Mouse (Mus musculus) adrenal gland, postnatal 36 days (tissue): ENCODE measurements around the gene Lama5. TPM values are rescaled to one million over a fixed set of nuclear protein-coding genes. Genes with fewer than 3 reads are reported as not detected.
A peak's percentile ranks its signal among the peaks of the same experiment; 100 is the strongest.
"Not testable (repeated sequence)": the region's sequence is repeated elsewhere in the genome, so short reads cannot be mapped to it uniquely, and the experiment has no call there.

Experiments
- DNase-seq, 2 experiments: peaks; one replicate each; pipeline ENCODE4 v3.0.0; 2021; ENCODE audit warnings: mixed read lengths in 1 of 2
- long read RNA-seq, 2 experiments: library from polyadenylated mRNA; stranded (forward); transcript quantifications; one replicate each; pipeline ENCODE4 v2.0.0; 2021; ENCODE audit warnings: borderline sequencing depth in 2 of 2
- total RNA-seq, 2 experiments: library from RNA; stranded (reverse); gene quantifications; 2 replicates each; pipeline ENCODE4 v1.2.3; 2021

Gene Lama5
- total RNA-seq, result 10 to 100 TPM; 25.7 to 74.5 TPM
- long read RNA-seq, experiment 1, partial matches to known transcripts, result 4 of 6 reads
- long read RNA-seq, experiment 1, other reads (novel, unspliced or antisense), result 2 of 6 reads
- long read RNA-seq, experiment 2, partial matches to known transcripts, result 3 of 6 reads
- long read RNA-seq, experiment 2, other reads (novel, unspliced or antisense), result 3 of 6 reads

DNA sequence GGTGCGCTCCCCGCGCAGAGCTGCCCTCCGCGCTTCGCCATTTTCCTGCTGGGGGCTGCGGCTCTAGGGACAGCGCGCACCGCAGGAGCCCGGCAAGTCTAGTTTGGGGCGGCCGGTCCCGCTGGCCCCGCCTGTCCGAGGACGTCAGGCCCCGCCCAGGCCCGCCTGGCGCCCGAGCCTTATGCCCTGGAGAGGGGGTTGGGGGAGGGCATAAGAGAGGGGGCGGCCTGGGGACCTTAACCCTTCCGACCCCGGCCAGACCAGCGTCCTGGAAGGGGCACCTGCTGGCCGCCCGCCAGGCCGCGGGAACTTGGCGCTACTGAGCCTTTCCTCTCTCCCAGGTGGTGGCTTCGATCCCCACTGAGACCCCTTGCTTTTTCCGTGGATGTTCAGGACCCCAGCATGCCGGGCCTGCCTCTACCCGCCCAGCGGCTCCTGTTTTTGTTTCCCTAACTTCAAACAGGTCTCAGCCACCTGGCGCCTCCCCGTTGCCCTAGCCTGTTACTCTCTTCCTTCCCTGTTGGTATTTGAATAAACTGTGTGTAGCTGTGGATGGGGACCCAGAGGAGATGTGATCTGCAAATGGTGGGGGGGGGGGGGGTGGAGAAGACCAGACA, at the start of gene Lama5:
Gene Lama5, minus strand, starts transcription at position 98 of the 617 bp plus-strand sequence.
- peak; percentile 87 to 91 for DNase-seq

DNA sequence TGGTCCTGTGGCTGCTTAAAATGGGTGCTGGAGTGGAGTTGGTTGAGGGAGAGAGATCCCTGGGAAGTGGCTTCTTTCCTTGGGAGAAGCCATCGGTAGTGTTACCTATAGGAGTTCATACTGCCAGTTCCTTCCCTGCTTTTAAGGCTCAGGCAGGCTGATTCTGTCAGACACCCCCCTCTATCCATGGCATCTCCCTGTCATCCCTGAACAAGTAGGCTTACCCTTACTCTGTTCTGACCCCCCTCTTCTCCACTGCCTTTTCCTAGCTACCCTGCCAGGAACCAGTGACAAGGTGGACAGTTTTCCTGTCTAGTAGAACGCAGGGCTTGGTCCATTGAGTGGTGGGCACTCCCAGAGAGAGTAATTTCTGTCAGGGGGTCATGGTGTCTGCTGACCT, 48.9 kb upstream of the Lama5 start:
- DNase-seq, result no peak

DNA sequence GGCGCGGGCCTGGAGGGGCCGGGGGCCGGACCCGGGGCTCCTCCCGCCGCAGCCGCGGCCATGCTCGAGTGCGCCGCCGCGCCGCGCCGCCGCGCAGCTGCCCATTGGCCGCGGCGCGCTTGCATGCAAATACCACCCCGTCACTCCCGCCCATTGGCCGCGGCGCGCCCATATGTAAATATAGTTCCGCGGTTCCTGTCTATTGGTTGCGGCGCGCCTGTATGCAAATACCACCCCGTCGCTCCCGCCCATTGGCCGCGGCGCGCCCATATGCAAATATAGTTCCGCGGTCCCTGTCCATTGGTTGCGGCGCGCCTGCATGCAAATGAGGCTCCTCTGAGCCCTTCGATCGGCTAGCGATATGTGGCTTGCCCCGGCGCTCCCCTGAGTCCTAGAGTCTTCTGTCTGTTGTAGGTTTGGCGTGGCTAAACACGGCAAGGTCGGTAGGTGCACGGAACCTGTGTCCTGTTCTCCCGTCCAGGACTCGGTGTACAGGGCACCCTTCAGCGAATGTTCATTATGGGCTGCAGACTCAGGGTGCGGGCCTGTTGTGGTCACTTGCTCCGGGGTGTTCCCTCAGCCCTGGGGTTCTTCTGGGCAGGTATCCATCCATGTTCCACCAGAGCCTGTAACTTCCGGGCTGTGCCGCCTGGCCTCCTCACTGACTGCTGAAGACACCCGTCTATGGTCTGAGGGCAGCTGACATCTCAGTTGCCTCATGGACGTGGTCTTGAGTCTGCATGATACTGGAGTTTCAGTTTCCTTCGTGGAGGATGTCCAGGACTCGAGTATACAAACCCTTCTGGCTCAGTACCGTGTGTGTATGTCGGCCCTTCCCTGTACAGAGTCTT, 48.0 kb upstream of the Lama5 start, which contains the start of gene Cables2:
Gene Cables2, minus strand, starts transcription at position 103 of the 851 bp plus-strand sequence.
- peak; percentile 91 to 95 for DNase-seq

DNA sequence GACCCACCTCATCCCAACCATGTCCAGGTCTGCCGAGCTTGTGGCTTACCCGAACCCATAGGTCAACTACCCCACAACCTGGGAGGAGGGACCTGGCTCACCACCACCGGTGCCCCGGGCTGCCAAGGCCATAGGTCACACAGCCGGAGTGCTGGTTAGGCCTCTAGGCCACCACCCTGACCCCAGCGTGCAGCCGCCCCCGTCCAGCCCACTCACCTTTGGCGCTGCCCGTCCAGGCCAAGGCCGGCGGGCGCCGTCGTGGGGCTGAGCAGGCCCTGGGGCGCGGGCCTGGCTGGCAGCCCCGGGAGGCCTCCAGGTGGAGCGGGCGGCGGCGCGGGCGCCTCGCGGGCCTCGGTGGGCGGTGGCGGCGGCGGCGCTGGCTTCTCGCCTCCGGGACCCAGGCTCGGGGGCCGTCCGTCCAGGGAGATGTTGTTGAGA, 47.2 kb upstream of the Lama5 start:
- peak in 1 of 2 experiments; percentile 49 for DNase-seq

GRCm38 (mm10) chr2:180271804-180272395, 46.2 kb upstream of the Lama5 start:
- no peak for DNase-seq

DNA sequence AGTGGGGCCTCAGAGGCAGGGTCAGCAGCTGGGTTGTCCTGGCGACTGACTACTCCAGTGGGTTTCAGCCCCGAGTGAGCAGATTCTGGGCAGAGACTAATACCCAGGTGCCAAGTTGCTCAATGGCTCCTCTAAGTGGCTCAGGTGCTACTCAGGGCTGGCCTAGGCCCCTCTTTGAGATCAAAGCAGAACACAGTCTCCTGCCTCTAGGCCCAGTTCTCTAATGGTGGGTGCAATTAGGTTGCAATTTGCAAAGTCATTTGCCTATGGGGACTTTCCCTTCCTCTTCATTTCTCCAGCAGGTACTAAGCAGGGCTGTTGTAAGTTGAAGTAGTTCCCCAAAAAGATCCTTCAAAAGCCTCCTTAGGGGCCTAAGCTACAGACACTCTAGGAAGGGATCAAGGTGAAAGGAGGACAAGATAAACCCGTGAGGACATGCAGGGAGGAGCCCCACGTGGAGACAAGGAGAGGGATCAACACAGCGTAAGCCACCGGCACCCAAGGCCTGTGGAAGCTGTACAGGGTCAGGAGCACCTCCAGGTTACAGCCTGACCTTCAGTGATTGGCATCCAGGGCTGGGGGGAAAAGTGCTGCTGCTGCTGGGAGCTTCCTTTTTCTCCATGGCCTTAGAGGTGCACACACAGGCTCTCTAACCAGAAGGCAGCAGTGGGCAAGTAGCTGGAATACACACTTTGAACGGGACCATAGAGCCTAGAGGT, 45.0 kb upstream of the Lama5 start:
- no peak for DNase-seq

DNA sequence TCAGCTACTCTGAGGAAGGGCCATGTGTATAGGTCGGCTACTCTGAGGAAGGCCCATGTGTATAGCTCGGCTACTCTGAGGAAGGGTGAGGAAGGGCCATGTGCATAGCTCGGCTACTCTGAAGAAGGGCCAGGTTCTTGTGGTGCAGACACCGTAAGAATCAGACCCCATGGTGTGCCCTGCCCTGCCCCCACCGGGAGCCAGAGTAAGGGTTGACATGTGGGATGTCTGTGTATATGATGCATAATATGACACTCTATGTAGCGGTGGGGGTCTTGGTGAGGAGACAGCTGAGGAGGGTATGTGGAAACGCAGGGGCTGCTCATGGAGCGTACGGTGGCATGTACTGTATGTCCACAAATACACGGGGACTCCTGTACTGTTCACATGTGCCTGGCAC, 43.7 kb upstream of the Lama5 start:
- no peak for DNase-seq

GRCm38 (mm10) chr2:180267955-180268354, 42.3 kb upstream of the Lama5 start:
- no peak for DNase-seq

DNA sequence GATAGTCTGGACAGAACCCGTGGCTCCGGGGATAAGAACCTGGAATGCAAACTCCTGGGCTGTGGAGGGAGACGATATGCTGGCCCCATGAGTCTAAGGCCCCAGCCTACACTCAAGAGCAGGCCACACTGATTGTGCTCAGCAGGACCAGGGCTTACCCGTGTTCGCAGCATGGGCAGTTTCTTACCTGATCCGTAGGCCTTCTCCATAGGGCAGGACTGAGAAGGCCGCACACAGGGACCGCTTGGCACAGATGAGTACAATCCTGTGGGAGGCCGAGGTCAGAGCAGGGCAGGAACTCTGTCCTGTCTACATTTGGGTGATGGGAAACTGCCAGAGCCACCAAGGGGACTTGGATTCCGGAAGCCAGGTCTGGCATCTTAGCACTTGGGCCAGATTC, 37.2 kb upstream of the Lama5 start:
- DNase-seq, result no peak

DNA sequence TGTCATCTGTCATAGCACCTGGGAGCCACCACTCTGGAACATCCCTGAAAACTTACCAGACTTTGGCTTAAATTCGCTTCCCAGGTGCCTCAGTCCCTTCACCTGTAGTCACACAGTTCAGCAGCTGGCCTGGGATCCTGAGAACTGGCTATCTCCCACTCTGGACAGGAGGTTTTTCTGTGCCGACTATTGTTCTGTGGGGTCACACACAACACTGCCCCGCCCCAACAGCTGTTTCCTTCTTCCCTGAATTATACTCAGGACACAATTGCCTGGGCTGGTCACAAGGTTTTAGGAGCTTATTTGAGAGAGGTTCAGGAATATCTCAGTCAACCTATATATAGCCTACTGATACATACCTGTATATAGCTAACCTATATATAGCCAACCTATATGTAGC, 36.8 kb upstream of the Lama5 start:
- peak in 1 of 2 experiments; percentile 43 for DNase-seq

GRCm38 (mm10) chr2:180261901-180262300, 36.2 kb upstream of the Lama5 start:
- DNase-seq, result no peak

DNA sequence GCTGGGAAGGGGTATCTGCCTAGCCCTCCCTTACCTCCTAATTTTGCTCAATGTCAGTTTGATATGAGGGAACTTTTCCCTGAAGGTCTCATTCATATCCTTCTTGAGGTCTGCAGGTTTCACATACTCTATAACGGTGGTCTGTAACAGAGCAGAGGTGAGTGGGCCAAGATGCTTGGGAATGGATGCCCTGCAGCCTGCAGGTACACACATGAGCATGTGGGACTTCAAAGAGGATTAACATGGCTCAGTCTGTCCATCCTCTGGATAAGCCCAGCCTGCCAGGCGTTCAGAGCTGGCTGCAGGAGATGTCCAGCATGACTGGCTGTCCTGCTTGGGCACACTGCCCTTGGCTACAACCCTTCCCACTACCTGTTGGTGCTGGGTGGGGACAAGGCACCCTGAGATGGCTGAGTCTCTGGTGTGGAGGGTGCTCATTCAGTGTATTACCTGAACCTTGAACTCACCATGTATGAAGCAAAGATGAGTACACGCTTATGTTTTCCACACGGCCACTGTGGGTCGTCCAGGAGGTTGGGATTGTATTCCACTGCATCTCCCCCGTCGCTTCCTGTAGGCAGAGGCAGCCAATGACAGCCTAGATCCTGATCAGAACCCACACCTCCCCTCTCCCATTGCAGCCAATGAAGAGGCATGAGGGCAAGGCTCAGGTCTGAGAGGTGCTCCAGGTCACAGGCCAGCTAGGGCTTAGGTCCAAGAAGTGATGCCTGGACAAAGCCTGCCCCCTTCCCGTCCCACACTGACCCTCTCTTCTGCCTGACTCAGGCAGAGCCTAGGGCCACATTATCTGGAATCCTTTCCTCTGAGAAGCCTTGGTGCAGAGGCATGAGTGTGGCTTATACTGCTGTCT, 35.2 kb upstream of the Lama5 start:
- no peak for DNase-seq

- not testable (repeated sequence) for DNase-seq
Measured at GRCm38 (mm10) chr2:180259826-180260609, 34.4 kb upstream of the Lama5 start.

- DNase-seq, result not testable (repeated sequence)
Measured at GRCm38 (mm10) chr2:180258951-180259484, 33.4 kb upstream of the Lama5 start.

DNA sequence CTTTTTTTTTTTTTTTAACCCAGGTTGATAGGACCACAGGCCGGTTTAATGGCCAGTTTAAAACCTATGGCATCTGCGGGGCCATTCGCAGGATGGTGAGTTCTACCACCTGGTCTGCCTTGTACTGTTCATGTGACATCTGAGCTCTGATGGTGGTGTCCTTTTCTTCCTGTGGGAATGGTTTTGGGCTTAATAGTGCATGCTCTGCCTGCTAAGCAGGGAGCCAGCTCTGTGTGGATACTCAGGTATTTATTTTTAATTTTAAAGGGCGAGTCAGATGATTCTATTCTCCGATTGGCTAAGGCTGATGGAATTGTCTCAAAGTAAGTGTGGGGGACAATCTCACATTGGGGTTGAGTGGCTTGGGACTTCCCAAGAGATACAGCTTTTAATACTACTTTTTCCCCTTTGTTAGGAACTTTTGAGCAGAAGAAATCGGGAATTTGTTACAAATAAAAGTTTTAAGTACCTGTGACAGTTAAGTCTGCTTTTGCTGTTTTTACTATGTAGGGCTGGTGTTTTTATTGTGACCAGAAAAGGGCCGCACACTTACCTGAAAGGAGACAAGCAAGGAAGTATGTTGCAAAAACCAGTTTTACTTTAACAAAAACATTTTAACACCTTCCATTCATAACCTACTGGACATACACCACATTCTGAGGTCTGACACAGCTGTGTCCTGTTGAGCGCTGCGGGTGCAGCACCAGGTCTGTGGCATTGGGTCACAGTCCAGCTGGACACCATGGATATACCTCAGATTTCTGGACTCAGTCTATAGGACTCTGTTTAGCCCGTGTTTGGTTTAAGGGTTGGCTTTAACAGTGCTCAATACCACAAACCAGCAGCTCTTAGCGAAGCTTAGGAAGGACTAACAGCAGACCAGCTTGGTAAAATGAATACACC, 32.6 kb upstream of the Lama5 start:
- no peak for DNase-seq

DNA sequence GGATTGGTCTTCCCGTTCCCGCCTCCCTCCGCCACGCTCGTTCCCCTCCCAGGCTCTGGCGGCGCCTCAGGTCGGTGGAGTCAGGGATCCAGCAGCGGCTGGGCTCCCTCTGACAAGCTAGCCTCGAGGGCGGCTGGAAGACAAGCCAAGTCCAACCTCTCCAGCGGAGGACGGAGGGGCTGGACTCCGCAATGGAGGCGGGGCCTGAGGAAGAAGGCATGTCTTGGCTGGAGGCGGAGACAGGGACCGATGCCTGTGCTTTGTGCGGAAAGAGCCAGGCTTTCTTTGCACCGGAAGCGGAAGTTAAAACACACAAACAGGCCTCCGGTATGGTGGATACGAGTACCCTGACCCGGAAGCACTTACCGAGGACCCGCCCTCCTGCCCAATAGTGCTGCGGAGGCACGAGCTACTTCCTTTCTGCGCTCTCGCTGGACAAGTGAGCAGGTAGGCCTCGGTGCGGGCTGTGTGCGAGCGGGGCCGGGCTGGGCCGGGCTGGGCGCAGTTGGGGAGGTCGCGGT, 31.4 kb upstream of the Lama5 start, which contains the start of gene Rps21:
Gene Rps21, plus strand, starts transcription at position 377 of the 521 bp plus-strand sequence.
- DNase-seq, result peak; percentile 98

DNA sequence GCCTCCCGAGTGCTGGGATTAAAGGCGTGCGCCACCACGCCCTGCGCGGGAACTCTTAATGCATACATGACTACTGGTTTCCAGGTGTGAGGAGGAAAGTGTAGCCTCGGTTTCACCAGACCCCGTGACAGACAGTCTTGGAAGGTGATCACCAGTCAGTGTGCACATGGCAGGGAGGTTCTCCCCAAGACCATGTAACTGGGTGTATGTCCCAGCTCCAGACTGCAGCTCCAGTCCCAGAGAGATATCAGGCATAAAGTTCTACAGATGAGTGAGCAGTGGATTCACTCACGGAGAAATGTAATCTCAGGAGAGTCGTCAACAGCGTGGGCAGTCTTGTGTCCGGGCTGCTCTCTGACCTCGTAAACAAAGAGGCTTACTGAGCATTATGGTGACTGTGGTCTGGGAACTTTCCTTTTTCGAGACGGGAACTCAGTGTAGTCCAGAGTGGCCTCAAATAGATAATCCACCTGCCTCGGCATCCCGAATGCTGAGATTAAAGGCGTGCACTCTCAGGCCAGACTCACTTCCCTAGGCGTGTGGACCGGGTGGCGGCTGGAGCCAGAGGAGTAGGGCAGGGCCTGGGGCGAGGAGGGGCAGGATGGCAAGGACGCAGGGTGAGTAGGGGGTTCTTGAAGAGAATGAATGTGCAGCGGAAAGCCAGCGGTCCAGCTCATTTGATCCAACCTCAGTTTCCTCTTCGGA, 30.8 kb upstream of the Lama5 start:
- DNase-seq, result no peak

DNA sequence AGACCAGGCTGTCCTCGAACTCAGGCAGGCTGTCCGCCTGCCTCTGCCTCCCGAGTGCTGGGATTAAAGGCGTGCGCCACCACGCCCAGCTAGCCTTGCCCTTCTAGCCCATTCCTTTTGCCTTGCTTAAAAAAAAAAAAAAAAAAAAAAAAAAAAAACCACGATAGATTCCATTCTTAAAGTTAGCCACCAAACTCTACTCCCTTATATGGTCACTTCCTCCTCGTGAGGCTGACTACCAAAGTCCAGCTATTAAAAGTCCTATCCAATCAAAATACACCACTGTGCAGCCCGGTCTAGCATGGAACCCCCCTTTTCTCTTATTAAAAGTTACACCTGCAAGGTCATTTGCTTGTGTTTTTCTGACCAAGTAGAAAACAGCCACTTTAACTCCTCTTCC, 30.0 kb upstream of the Lama5 start:
- no peak for DNase-seq
